Mouse (Mus musculus): Measurements from ENCODE around the gene Ncoa7. TPM values are rescaled to one million over a fixed set of nuclear protein-coding genes. Genes with fewer than 3 reads are reported as not detected.

Gene Ncoa7
- total and polyA plus RNA-seq, 3 experiments: 1.2 to 4.7 (median 3.4) TPM

DNA sequence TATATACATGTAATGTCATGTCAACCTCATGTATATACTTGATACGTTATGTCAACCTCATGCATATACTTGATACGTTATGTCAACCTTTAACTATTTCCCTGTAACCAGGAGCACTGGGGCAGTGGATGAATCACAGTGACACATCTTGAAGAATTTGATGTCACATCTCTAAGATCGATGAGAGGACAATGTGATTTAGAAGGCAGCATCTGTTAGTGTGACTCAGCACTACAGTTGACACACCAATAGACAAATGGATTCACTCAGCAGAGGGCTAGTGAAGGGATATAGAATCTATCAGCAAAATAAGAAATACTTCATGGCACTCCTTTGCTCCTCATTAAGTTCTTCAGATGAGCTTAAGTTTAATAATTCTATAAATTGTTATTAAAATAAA lies 116.3 kb downstream of the Ncoa7 start:
- Histone ChIP-seq H3K27ac (no peak overlapping the region), H3K36me3 (ENCODE audit: control insufficient read depth, insufficient read depth, low read length) (no peaks in the 10 kb centered on the region), H3K4me3 (no peak overlapping the region), H3K27me3 (ENCODE audit: control insufficient read depth, insufficient read depth, low read length) (no peaks in the 10 kb centered on the region), H3K79me2 (replicated peaks; ENCODE audit: control insufficient read depth, insufficient read depth, low read length) (no peaks in the 10 kb centered on the region), H3K4me1 (ENCODE audit: control insufficient read depth, insufficient read depth, low read length) (no peaks in the 10 kb centered on the region), H3K9ac (ENCODE audit: low read depth, low read length) (no peak overlapping the region)
- WGBS: 92% methylated on average over 3 of the region's 3 CpGs
- no peak for TF ChIP-seq EP300 (IDR thresholded peaks at IDR 0.05; ENCODE audit: insufficient read depth, low read depth, low read length)
- TF ChIP-seq POLR2A (IDR thresholded peaks at IDR 0.05; ENCODE audit: insufficient read depth, low read depth, low read length): no peak
- TF ChIP-seq CTCF (IDR thresholded peaks at IDR 0.05): no peak
- DNase-seq: no peak
- intact Hi-C loops (cut with DNase I): no loop called here

DNA sequence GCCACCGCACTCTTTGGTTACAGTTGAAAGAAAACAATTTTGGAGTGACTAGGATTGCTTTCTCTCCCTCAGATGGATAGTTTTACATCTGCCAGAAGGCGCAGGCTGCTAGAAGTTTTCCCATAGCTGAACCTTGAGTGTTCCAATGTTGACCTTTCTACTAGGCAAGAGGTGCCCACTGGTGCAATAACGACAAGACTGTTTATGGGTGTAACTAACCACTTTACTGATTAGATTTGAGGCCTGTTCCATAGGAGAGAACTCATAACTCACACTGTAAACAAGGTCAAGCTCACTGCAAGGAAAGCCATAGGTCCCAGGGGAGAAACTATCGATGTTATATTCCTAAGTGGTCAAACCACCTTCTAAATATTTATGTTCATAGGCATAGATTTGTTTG lies 119.7 kb downstream of the Ncoa7 start:
- intact Hi-C loops (cut with DNase I): no loop called here
- Histone ChIP-seq H3K4me3 (no peak overlapping the region), H3K27ac (no peak overlapping the region), H3K9ac (ENCODE audit: low read depth, low read length) (no peak overlapping the region), H3K79me2 (replicated peaks; ENCODE audit: control insufficient read depth, insufficient read depth, low read length) (no peaks in the 10 kb centered on the region), H3K36me3 (ENCODE audit: control insufficient read depth, insufficient read depth, low read length) (no peaks in the 10 kb centered on the region), H3K27me3 (ENCODE audit: control insufficient read depth, insufficient read depth, low read length) (no peaks in the 10 kb centered on the region), H3K4me1 (ENCODE audit: control insufficient read depth, insufficient read depth, low read length) (no peaks in the 10 kb centered on the region)
- DNase-seq: no peak
- TF ChIP-seq CTCF (IDR thresholded peaks at IDR 0.05) (no peak), EP300 (IDR thresholded peaks at IDR 0.05; ENCODE audit: insufficient read depth, low read depth, low read length) (no peak), POLR2A (IDR thresholded peaks at IDR 0.05; ENCODE audit: insufficient read depth, low read depth, low read length) (no peak)
- 95% methylated on average over 4 of the region's 4 CpGs for WGBS

DNA sequence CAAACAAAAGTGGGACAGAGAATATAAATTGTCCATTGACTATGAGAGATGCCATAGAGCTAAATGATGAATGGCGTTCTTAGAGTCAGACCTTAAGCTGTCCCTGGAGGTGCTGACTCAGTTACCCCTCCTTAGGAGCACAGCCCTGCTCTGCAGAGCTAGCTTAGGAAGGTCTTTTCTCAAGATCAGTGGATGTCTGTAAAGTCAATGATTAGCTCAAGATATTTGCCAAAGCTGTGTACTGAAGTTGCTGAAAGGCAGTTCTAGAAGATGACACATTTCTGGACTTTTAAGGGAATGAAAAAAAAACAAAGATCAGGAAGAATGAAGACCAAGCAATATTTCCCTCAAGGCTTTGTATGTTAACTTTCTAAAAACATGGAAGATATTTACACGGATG lies 123.4 kb downstream of the Ncoa7 start:
- H3K27ac ChIP-seq: no peak overlapping the region
- no peak overlapping the region for H3K9ac ChIP-seq (ENCODE audit: low read depth, low read length)
- H3K4me1 ChIP-seq (ENCODE audit: control insufficient read depth, insufficient read depth, low read length): no peaks in the 10 kb centered on the region
- no peak for DNase-seq
- no peaks in the 10 kb centered on the region for H3K79me2 ChIP-seq (replicated peaks; ENCODE audit: control insufficient read depth, insufficient read depth, low read length)
- H3K27me3 ChIP-seq (ENCODE audit: control insufficient read depth, insufficient read depth, low read length): no peaks in the 10 kb centered on the region
- H3K36me3 ChIP-seq (ENCODE audit: control insufficient read depth, insufficient read depth, low read length): no peaks in the 10 kb centered on the region
- WGBS: 92% methylated on average over 2 of the region's 2 CpGs
- intact Hi-C loops (cut with DNase I): no loop called here
- H3K4me3 ChIP-seq: no peak overlapping the region
- TF ChIP-seq POLR2A (IDR thresholded peaks at IDR 0.05; ENCODE audit: insufficient read depth, low read depth, low read length) (no peak), EP300 (IDR thresholded peaks at IDR 0.05; ENCODE audit: insufficient read depth, low read depth, low read length) (no peak), CTCF (IDR thresholded peaks at IDR 0.05) (no peak)

DNA sequence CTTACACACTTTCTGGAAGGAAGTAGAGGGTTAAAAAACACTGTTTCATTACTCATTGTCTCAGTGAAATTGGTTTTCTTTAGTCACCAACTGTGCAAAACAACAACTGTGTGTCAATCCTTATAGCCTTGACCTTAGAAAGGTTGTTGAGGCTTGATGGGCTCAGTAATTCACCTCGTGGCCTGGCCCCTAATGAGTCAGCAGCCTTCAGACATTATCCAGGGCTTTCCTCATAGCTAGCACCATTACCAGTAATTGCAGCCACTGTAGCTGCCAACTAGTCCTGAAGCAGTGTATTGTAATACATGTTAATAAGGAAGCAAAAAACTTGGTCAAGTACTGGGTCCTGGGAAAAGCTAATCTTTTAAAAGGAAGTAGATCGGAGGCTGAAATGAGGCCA lies 125.1 kb downstream of the Ncoa7 start:
- Histone ChIP-seq H3K27me3 (ENCODE audit: control insufficient read depth, insufficient read depth, low read length) (no peaks in the 10 kb centered on the region), H3K9ac (ENCODE audit: low read depth, low read length) (no peak overlapping the region), H3K4me1 (ENCODE audit: control insufficient read depth, insufficient read depth, low read length) (no peaks in the 10 kb centered on the region), H3K4me3 (no peak overlapping the region), H3K36me3 (ENCODE audit: control insufficient read depth, insufficient read depth, low read length) (no peaks in the 10 kb centered on the region), H3K79me2 (replicated peaks; ENCODE audit: control insufficient read depth, insufficient read depth, low read length) (no peaks in the 10 kb centered on the region), H3K27ac (no peak overlapping the region)
- no peak for DNase-seq
- WGBS: 72% methylated on average over 2 of the region's 2 CpGs
- intact Hi-C loops (cut with DNase I): no loop called here
- TF ChIP-seq CTCF (IDR thresholded peaks at IDR 0.05) (no peak), POLR2A (IDR thresholded peaks at IDR 0.05; ENCODE audit: insufficient read depth, low read depth, low read length) (no peak), EP300 (IDR thresholded peaks at IDR 0.05; ENCODE audit: insufficient read depth, low read depth, low read length) (no peak)

DNA sequence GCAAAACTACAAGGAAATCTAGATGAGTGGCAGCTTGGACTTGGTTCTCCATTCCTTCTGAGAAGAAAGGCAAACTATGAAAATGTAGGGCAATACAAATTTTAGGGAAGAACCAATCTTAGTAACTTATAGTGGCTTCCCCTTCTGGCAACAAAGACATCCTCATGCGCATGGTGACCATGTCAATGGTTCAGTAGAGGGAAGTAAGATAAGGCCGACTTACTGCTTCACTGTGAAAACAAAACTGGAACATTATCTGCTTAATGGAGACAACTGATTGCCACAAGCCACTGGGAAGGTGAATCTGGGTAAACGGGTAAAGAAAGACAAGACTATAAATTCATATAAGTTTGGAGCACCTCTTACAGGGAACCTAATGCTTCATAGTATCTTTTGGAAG lies 128.3 kb downstream of the Ncoa7 start:
- no peak for TF ChIP-seq CTCF (IDR thresholded peaks at IDR 0.05)
- no peak for TF ChIP-seq POLR2A (IDR thresholded peaks at IDR 0.05; ENCODE audit: insufficient read depth, low read depth, low read length)
- TF ChIP-seq EP300 (IDR thresholded peaks at IDR 0.05; ENCODE audit: insufficient read depth, low read depth, low read length): no peak
- no peak for DNase-seq
- Histone ChIP-seq H3K27me3 (ENCODE audit: control insufficient read depth, insufficient read depth, low read length) (no peaks in the 10 kb centered on the region), H3K4me3 (no peak overlapping the region), H3K79me2 (replicated peaks; ENCODE audit: control insufficient read depth, insufficient read depth, low read length) (no peaks in the 10 kb centered on the region), H3K27ac (no peak overlapping the region), H3K36me3 (ENCODE audit: control insufficient read depth, insufficient read depth, low read length) (no peaks in the 10 kb centered on the region), H3K9ac (ENCODE audit: low read depth, low read length) (no peak overlapping the region), H3K4me1 (ENCODE audit: control insufficient read depth, insufficient read depth, low read length) (no peaks in the 10 kb centered on the region)
- WGBS: 54% methylated on average over 3 of the region's 3 CpGs
- intact Hi-C loops (cut with DNase I): no loop called here

DNA sequence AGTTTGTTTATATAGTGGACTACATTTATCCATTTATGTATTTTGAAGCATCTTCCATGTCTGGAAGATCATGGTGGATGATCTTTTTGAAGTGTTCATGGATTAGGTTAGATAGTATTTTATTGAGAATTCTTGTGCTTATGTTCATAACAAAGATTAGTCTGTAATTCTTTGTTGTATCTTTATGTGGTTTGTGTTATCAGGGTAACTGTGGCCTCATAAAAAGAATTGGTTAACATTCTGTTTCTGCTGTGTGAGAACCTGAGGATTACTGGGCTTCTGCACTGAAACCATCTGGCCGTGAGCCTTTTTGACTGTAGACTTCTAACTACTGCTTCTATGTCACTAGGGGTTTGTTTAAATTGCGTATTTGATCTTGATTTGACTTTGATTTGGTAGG lies 136.5 kb downstream of the Ncoa7 start:
- H3K36me3 ChIP-seq (ENCODE audit: control insufficient read depth, insufficient read depth, low read length): no peaks in the 10 kb centered on the region
- intact Hi-C loops (cut with DNase I): no loop called here
- no peak overlapping the region for H3K27ac ChIP-seq
- TF ChIP-seq POLR2A (IDR thresholded peaks at IDR 0.05; ENCODE audit: insufficient read depth, low read depth, low read length) (no peak), EP300 (IDR thresholded peaks at IDR 0.05; ENCODE audit: insufficient read depth, low read depth, low read length) (no peak), CTCF (IDR thresholded peaks at IDR 0.05) (no peak)
- no peak for DNase-seq
- 94% methylated on average over 2 of the region's 2 CpGs for WGBS
- H3K79me2 ChIP-seq (replicated peaks; ENCODE audit: control insufficient read depth, insufficient read depth, low read length): no peaks in the 10 kb centered on the region
- no peak overlapping the region for H3K4me3 ChIP-seq
- no peak overlapping the region for H3K9ac ChIP-seq (ENCODE audit: low read depth, low read length)
- no peaks in the 10 kb centered on the region for H3K4me1 ChIP-seq (ENCODE audit: control insufficient read depth, insufficient read depth, low read length)
- no peaks in the 10 kb centered on the region for H3K27me3 ChIP-seq (ENCODE audit: control insufficient read depth, insufficient read depth, low read length)

Measured in heart, adult 2 months (tissue).